ENCODE assay signal across 24 mouse cellular contexts in the genomic region with DNA sequence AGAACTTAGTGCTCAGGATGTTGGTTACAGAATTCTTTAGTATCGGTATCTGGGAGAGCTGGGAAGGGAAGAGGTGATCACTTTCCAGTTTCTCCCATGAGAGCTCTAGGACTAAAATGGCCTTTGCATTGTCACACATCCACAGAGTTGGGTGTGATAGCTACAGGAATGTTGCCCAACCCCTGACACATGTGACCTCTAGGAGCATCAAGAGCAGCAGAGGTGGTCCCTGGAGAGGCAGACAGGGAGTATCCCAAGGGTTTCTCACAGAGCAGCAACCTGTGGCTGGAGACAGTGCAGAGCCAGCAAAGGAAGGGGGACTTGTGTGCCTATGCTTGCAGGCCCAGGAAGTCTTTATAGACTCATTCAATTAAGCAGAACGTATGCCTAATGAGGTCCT. TPM values are rescaled to one million over a fixed set of nuclear protein-coding genes. Genes with fewer than 3 reads are reported as not detected.
A peak's percentile ranks its signal among the peaks of the same experiment; 100 is the strongest.
DNase-seq lines count a peak whose midpoint lies in the region; ATAC-seq and TF ChIP-seq lines count a peak whose summit lies in the region.
"Had no signal": no experiment of that assay in that cellular context is flagged by ENCODE, and none has a peak within 500 bp of the region (broad histone marks: within the 10 kb centered on the region; RNA-seq: fewer than 3 reads in every experiment).

No protein-coding gene starts in this region.

- ATAC-seq in stomach, postnatal 0 days (ENCODE audit: low FRiP score, low TSS enrichment), result no peak
- ATAC-seq: activated CD4-positive, CD25-positive, alpha-beta regulatory T cell, adult 4 months; CD4-positive, CD25-positive, alpha-beta regulatory T cell, adult 4 months; forebrain, embryonic 13.5 days; forebrain, embryonic 15.5 days; forebrain, postnatal 0 days; Patski had no signal

- 0 out of 2 replicates have a peak, but pooled peaks cover 4% of the 10 kb centered on the region for H3K27me3 ChIP-seq in E14TG2a.4 (ENCODE audit: insufficient read depth, low read length)
- H3K27me3 ChIP-seq in stomach, postnatal 0 days (ENCODE audit: control insufficient read depth, insufficient read depth, low read length), result no peaks in the 10 kb centered on the region
- H3K27me3 ChIP-seq: Patski had no signal

- H3K4me3 ChIP-seq in E14TG2a.4 (replicated peaks; ENCODE audit: low read length), result peak overlapping the region; percentile 41
- H3K4me3 ChIP-seq in stomach, postnatal 0 days (ENCODE audit: low read depth, low read length), result no peak overlapping the region
- H3K4me3 ChIP-seq: embryonic facial prominence, embryonic 10.5 days; embryonic facial prominence, embryonic 12.5 days; forebrain, embryonic 13.5 days; forebrain, embryonic 15.5 days had no signal

- 0 out of 2 replicates have a peak overlapping the region, but pooled peaks have one; percentile 4 for H3K27ac ChIP-seq in stomach, postnatal 0 days (replicated peaks)
- H3K27ac ChIP-seq: embryonic facial prominence, embryonic 10.5 days; embryonic facial prominence, embryonic 12.5 days; forebrain, embryonic 13.5 days; forebrain, embryonic 15.5 days had no signal

- H3K4me2 ChIP-seq in stomach, postnatal 0 days (replicated peaks; ENCODE audit: low read depth), result no peak overlapping the region
- H3K4me2 ChIP-seq: embryonic facial prominence, embryonic 12.5 days; forebrain, embryonic 13.5 days; forebrain, embryonic 15.5 days had no signal

- peaks cover 17% of the 10 kb centered on the region for H3K36me3 ChIP-seq in E14TG2a.4 (ENCODE audit: insufficient read depth, low read length)
- no peaks in the 10 kb centered on the region for H3K36me3 ChIP-seq in stomach, postnatal 0 days (ENCODE audit: control insufficient read depth, insufficient read depth, low read length)
- H3K36me3 ChIP-seq: embryonic facial prominence, embryonic 10.5 days; embryonic facial prominence, embryonic 12.5 days; forebrain, embryonic 15.5 days; G1E had no signal

- intact Hi-C loops in left cerebral cortex, postnatal 14 days (cut with DNase I), result loop anchor here (5.0 kb wide), 1 partner anchor 131 kb away; no protein-coding TSS in a partner anchor

- no peak for TF ChIP-seq EP300 in stomach, postnatal 0 days (optimal IDR thresholded peaks at IDR 0.05)

- TF ChIP-seq CTCF in E14TG2a.4 (conservative IDR thresholded peaks at IDR 0.05; ENCODE audit: low read length), result no peak
- no peak for TF ChIP-seq CTCF in stomach, postnatal 0 days (IDR thresholded peaks at IDR 0.05; ENCODE audit: low read depth)

- DNase-seq in ES-CJ7 (ENCODE audit: low read depth, low spot score) (peak; percentile 95), R1 (ENCODE audit: low read depth, low spot score) (peak; percentile 81)
- no peak for DNase-seq in stomach, postnatal 0 days (ENCODE audit: low spot score)
- no peak for DNase-seq in heart, adult 18-20 months
- DNase-seq in left cerebral cortex, postnatal 14 days (ENCODE audit: low spot score in 2 of 2), result no peak
- no peak for DNase-seq in cerebellum, postnatal 14 days
- DNase-seq: adrenal gland, adult 8-10 months; adrenal gland, postnatal 14 days; adrenal gland, postnatal 36 days; B cell, adult 2 months; cerebellum, adult 11-12 months; cerebellum, adult 8-10 months; cerebellum, adult 9-11 months; cerebellum, postnatal 25 days; forebrain, postnatal 0 days had no signal

- H3K9ac ChIP-seq in stomach, postnatal 0 days (ENCODE audit: low read length), result no peak overlapping the region
- H3K9ac ChIP-seq: embryonic facial prominence, embryonic 12.5 days; forebrain, embryonic 13.5 days; forebrain, embryonic 15.5 days; forebrain, postnatal 0 days had no signal

- no peaks in the 10 kb centered on the region for H3K9me3 ChIP-seq in E14TG2a.4 (ENCODE audit: low read length)
- H3K9me3 ChIP-seq in stomach, postnatal 0 days (ENCODE audit: control insufficient read depth, low read length), result no peaks in the 10 kb centered on the region
- H3K9me3 ChIP-seq: embryonic facial prominence, embryonic 10.5 days; embryonic facial prominence, embryonic 12.5 days; forebrain, embryonic 13.5 days; forebrain, embryonic 15.5 days; G1E had no signal

- H3K4me1 ChIP-seq in E14TG2a.4 (replicated peaks; ENCODE audit: low read depth, low read length), result peaks cover 81% of the 10 kb centered on the region
- H3K4me1 ChIP-seq in stomach, postnatal 0 days (replicated peaks; ENCODE audit: control insufficient read depth, insufficient read depth), result no peaks in the 10 kb centered on the region

- WGBS in stomach, postnatal 0 days, result 96% methylated on average over 2 of the region's 2 CpGs

RNA-seq across cellular contexts. Expression of a gene that starts 1.3 kb away (rescaled TPM):
- polyA plus RNA-seq in stomach, postnatal 0 days (2015; fragmentation: Nextera tagmentation; extraction: Ambion mirVana), result 5.3 and 6.3 TPM in 2 replicates
- total RNA-seq in heart, adult 18-20 months (2021), result under 1 TPM; 0.37 to 0.85 TPM
- total RNA-seq in left cerebral cortex, postnatal 14 days (2021), result 1 to 10 TPM; 1.6 to 2.1 TPM
- polyA plus RNA-seq: G1E had no signal

Comparison
In these comparisons a context has a peak if more than half of its experiments do, and no peak if none do; other contexts are left out.
1. DNase-seq: peak in ES-CJ7 (single experiment) and R1 (single experiment); none in stomach, postnatal 0 days (single experiment), heart, adult 18-20 months (0 of 2), left cerebral cortex, postnatal 14 days (0 of 2) and cerebellum, postnatal 14 days (0 of 2).